Mouse (Mus musculus): ENCODE measurements around the gene Cnnm4. TPM values are rescaled to one million over a fixed set of nuclear protein-coding genes. Genes with fewer than 3 reads are reported as not detected.
A peak's percentile ranks its signal among the peaks of the same experiment; 100 is the strongest.

Cnnm4 gene
- polyA plus RNA-seq, 1 experiment from 2014 or later, result 10.9 TPM

DNA sequence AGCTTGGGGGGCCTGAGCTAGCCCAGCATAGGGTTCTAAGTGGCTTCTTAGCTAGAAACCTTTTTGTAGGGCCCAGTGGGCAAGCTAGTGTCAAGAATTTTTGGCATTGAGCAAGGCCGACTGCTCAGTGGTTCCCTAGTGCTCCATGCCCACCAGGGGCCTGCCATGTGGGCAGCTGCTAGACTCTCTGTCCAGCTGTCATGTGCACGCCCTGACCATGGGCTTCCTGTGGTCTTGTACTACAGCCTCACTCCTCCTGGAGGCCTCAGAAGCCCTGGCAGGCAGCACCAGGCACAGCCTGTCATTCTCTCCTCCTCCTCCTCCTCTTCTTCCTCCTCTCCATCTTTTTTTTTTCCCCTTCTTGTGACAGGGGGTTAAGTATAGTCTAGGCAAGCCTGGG is 25.9 kb downstream of the Cnnm4 start:
- Histone ChIP-seq H3K4me1 (ENCODE audit: insufficient read depth) (no peaks in the 10 kb centered on the region), H3K4me2 (no peak overlapping the region), H3K9me3 (ENCODE audit: low read depth, low read length) (no peaks in the 10 kb centered on the region), H3K36me3 (ENCODE audit: insufficient read depth) (peaks cover 11% of the 10 kb centered on the region; the same call in 1 of the 2 replicates), H3K27ac (ENCODE audit: low read depth) (no peak overlapping the region), H3K9ac (no peak overlapping the region), H3K27me3 (ENCODE audit: insufficient read depth, low read length) (no peaks in the 10 kb centered on the region), H3K4me3 (ENCODE audit: low read depth, low read length) (no peak overlapping the region)
- DNase-seq, result no peak
- WGBS, result 74% methylated on average over 2 of the region's 2 CpGs
- TF ChIP-seq CTCF (IDR thresholded peaks at IDR 0.05; ENCODE audit: low read depth), result no peak
- no peak for ATAC-seq (ENCODE audit: insufficient read depth)

DNA sequence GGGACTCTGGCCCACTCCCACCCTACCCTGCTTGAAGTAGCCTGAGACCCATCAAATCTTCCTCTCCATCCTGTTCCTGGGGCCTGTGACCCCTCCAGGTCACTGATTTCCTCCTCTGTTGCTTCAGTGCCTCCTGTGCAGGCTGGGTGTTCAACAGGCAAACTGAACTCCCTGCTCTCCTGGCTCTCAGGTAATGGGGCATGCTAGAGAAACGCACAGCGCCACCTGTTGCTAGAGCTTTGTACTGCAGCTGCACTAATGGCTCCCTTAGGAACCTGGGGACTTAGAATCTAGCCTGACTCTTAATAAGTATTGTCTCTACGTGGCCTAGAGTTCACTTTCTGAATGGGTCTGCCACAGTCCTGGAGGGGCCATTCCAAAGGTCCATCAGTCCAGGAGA is 29.8 kb downstream of the Cnnm4 start:
- H3K9ac ChIP-seq, result no peak overlapping the region
- DNase-seq (peak; percentile 85), ATAC-seq (ENCODE audit: insufficient read depth) (0 out of 2 replicates have a peak, but pooled peaks have one; percentile 28)
- no peak overlapping the region for H3K4me2 ChIP-seq
- WGBS, result 3% methylated on average over 3 of the region's 3 CpGs
- no peaks in the 10 kb centered on the region for H3K4me1 ChIP-seq (ENCODE audit: insufficient read depth)
- H3K9me3 ChIP-seq (ENCODE audit: low read depth, low read length), result no peaks in the 10 kb centered on the region
- H3K27me3 ChIP-seq (ENCODE audit: insufficient read depth, low read length), result no peaks in the 10 kb centered on the region
- no peak overlapping the region for H3K27ac ChIP-seq (ENCODE audit: low read depth)
- TF ChIP-seq CTCF (IDR thresholded peaks at IDR 0.05; ENCODE audit: low read depth), result peak; percentile 96
- no peak overlapping the region for H3K4me3 ChIP-seq (ENCODE audit: low read depth, low read length)
- H3K36me3 ChIP-seq (ENCODE audit: insufficient read depth), result peaks cover 17% of the 10 kb centered on the region

- no peak for TF ChIP-seq CTCF (IDR thresholded peaks at IDR 0.05; ENCODE audit: low read depth)
- DNase-seq, result peak; percentile 13
- peaks cover 8% of the 10 kb centered on the region; the same call in 1 of the 2 replicates for H3K36me3 ChIP-seq (ENCODE audit: insufficient read depth)
- ATAC-seq (ENCODE audit: insufficient read depth), result no peak
- peaks cover 3% of the 10 kb centered on the region; the same call in 1 of the 2 replicates for H3K4me1 ChIP-seq (ENCODE audit: insufficient read depth)
- H3K4me3 ChIP-seq (ENCODE audit: low read depth, low read length), result no peak overlapping the region
- H3K9me3 ChIP-seq (ENCODE audit: low read depth, low read length), result no peaks in the 10 kb centered on the region
- H3K27ac ChIP-seq (ENCODE audit: low read depth), result no peak overlapping the region
- WGBS, result 68% methylated on average over 5 of the region's 5 CpGs
- H3K9ac ChIP-seq, result no peak overlapping the region
- H3K27me3 ChIP-seq (ENCODE audit: insufficient read depth, low read length), result no peaks in the 10 kb centered on the region
- no peak overlapping the region for H3K4me2 ChIP-seq
These were observed 36.8 kb downstream of the Cnnm4 start for GRCm38 (mm10) chr1:36508238-36508637.

GRCm38 (mm10) chr1:36511289-36512021 is 40.0 kb downstream of the Cnnm4 start, which contains the start of gene Cnnm3:
TSS of gene Cnnm3 (plus strand) at chr1:36511867.
- WGBS, result 1% methylated on average over 51 of the region's 51 CpGs
- TF ChIP-seq CTCF (IDR thresholded peaks at IDR 0.05; ENCODE audit: low read depth), result peak; percentile 56
- H3K9ac ChIP-seq, result peak within 1 kb of the TSS; percentile 82
- H3K4me3 ChIP-seq (ENCODE audit: low read depth, low read length), result peak within 1 kb of the TSS; percentile 94
- peak within 1 kb of the TSS; percentile 97 for H3K27ac ChIP-seq (ENCODE audit: low read depth)
- H3K27me3 ChIP-seq (ENCODE audit: insufficient read depth, low read length), result no peaks in the 10 kb centered on the region
- H3K9me3 ChIP-seq (ENCODE audit: low read depth, low read length), result no peaks in the 10 kb centered on the region
- peaks cover 6% of the 10 kb centered on the region; the same call in 1 of the 2 replicates for H3K4me1 ChIP-seq (ENCODE audit: insufficient read depth)
- DNase-seq (peak; percentile 98), ATAC-seq (ENCODE audit: insufficient read depth) (peak; percentile 99)
- peak within 1 kb of the TSS; percentile 97 for H3K4me2 ChIP-seq
- H3K36me3 ChIP-seq (ENCODE audit: insufficient read depth), result peaks cover 3% of the 10 kb centered on the region; the same call in 1 of the 2 replicates

DNA sequence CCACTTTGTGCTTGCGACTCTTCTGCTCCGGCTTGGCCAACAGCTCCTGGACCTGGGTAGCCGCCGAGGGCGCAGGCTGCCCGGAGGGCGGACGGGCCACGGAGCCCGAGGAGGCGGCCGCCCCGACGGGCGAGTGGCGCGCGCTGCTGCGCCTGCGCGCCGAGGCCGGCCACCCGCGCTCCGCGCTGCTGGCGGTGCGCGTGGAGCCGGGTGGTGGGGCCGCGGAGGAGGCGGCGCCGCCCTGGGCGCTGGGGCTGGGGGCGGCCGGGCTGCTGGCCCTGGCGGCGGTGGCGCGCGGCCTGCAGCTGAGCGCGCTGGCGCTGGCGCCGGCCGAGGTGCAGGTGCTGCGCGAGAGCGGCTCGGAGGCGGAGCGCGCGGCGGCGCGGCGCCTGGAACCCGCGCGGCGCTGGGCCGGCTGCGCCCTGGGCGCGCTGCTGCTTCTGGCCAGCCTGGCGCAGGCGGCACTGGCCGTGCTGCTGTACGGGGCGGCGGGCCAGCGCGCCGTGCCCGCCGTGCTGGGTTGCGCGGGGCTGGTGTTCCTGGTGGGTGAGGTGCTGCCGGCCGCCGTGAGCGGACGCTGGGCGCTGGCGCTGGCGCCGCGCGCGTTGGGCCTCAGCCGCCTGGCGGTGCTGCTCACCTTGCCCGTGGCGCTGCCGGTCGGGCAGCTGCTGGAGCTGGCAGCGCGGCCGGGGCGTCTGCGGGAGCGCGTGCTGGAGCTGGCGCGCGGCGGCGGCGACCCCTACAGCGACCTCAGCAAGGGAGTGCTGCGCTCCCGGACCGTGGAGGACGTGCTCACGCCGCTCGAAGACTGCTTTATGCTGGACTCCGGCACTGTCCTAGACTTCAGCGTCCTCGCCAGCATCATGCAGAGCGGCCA is 40.9 kb downstream of the Cnnm4 start:
- WGBS, result under 1% methylated on average over 123 of the region's 126 CpGs
- Histone ChIP-seq H3K4me1 (ENCODE audit: insufficient read depth) (peaks cover 6% of the 10 kb centered on the region; the same call in 1 of the 2 replicates), H3K4me2 (peak overlapping the region; percentile 97), H3K36me3 (ENCODE audit: insufficient read depth) (peaks cover 8% of the 10 kb centered on the region; the same call in 1 of the 2 replicates), H3K27ac (ENCODE audit: low read depth) (peak overlapping the region; percentile 97), H3K4me3 (ENCODE audit: low read depth, low read length) (peak overlapping the region; percentile 94), H3K27me3 (ENCODE audit: insufficient read depth, low read length) (no peaks in the 10 kb centered on the region), H3K9me3 (ENCODE audit: low read depth, low read length) (no peaks in the 10 kb centered on the region), H3K9ac (peak overlapping the region; percentile 82)
- no peak for TF ChIP-seq CTCF (IDR thresholded peaks at IDR 0.05; ENCODE audit: low read depth)
- ATAC-seq (ENCODE audit: insufficient read depth), result peak; percentile 71
- peak; percentile 69 for DNase-seq

DNA sequence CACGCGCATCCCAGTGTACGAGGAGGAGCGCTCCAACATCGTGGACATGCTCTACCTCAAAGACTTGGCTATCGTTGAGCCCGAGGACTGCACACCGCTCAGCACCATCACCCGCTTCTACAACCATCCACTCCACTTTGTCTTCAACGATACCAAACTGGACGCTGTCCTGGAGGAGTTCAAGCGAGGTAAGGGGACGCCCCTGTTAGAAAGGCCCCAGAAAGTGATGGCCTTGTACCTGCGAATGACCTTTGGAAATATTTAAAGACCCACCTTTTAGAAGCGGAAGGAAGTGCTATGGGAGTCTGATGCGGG is 41.5 kb downstream of the Cnnm4 start:
- no peaks in the 10 kb centered on the region for H3K27me3 ChIP-seq (ENCODE audit: insufficient read depth, low read length)
- TF ChIP-seq CTCF (IDR thresholded peaks at IDR 0.05; ENCODE audit: low read depth), result no peak
- WGBS, result 2% methylated on average over 16 of the region's 16 CpGs
- H3K9ac ChIP-seq, result peak overlapping the region; percentile 82
- peaks cover 8% of the 10 kb centered on the region; the same call in 1 of the 2 replicates for H3K36me3 ChIP-seq (ENCODE audit: insufficient read depth)
- H3K4me2 ChIP-seq, result peak overlapping the region; percentile 97
- 0 out of 2 replicates have a peak overlapping the region, but pooled peaks have one; percentile 97 for H3K27ac ChIP-seq (ENCODE audit: low read depth)
- no peak for ATAC-seq (ENCODE audit: insufficient read depth)
- no peak for DNase-seq
- no peaks in the 10 kb centered on the region for H3K9me3 ChIP-seq (ENCODE audit: low read depth, low read length)
- peak overlapping the region; percentile 94 for H3K4me3 ChIP-seq (ENCODE audit: low read depth, low read length)
- peaks cover 6% of the 10 kb centered on the region; the same call in 1 of the 2 replicates for H3K4me1 ChIP-seq (ENCODE audit: insufficient read depth)

All from lung, embryonic 14.5 days (tissue).